Mouse (Mus musculus) heart, postnatal 0 days (tissue): Measurements from ENCODE around the gene Pop4.

ENCODE experiments used
- CTCF ChIP-seq: IDR thresholded peaks from 2 replicates; pipeline ENCODE4 v1.5.1; 2016; ENCODE audit warnings: antibody characterized with exemption, control low read depth, low read depth
- EP300 ChIP-seq: IDR thresholded peaks from 2 replicates; pipeline ENCODE4 v1.6.1; 2016; ENCODE audit warnings: antibody characterized with exemption, low read depth

GRCm38 (mm10) chr7:38217417-38218171 is 53.6 kb downstream of the Pop4 start:
- TF ChIP-seq CTCF (peak; percentile 42), EP300 (peak; percentile 93)
